Mouse (Mus musculus) fat pad, adult 2 months (tissue): ENCODE results near the gene Arhgef19.

Source experiments
- DNase-seq: peaks from one replicate; pipeline ENCODE4 v3.0.0-alpha.2; 2011; ENCODE audit warnings: low read depth, low spot score; ENCODE audit errors: extremely low read depth

Gene Arhgef19

DNA sequence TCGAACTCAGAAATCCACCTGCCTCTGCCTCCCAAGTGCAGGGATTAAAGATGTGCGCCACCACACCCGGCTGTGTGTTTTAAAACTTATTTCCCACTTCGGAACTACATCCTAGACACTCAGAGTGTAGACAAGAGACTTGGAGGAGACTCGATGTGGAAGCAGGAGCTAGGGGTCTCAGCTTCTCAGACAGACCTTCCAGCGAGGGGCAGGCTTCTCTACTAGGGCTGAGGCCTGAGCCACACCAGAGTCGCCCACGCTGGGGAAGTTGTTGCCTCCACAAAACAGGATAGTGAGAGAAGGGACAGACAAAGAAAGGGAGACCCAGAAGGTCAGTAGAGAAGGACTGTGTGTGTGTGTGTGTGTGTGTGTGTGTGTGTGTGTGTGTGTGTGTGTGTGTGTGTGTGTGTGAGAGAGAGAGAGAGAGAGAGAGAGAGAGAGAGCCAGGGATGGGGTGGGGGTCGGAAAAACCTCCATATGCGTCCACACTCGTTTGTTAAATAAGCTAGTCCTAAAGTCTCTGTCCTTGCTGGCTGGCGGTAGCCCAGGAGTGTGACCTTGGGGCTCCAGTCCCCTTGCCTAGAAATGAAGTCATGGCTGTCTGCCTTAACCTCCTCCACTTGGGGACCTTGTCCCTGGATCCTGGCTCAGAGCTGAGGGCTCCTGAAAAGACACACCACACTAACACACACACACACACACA, 44.0 kb downstream of the Arhgef19 start:
- DNase-seq, result no peak

DNA sequence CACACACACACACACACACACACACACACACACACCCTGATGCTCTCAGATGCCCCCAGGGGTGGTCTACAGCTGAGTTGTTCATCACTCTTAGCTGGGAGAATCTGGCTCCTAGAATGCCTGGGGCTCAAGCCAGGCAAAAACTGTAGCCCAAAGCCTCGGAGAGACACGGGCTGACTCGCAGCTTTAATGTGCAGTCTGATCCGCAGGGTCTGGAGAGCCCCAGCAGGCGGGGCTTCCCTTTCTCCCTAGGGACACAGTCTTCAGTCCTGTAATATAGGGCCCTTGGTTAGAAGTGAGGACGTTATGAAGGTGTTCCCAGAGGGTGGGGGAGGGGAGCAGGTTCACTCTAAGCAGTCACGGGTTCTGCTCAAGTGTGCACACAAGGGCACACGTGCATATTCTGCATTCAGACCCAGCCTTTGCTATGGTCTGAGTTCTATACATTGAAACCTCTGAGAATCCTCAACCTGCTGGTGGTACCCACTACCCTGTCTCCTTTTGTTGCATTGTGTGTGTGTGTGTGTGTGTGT, 44.6 kb downstream of the Arhgef19 start:
- DNase-seq, result no peak

DNA sequence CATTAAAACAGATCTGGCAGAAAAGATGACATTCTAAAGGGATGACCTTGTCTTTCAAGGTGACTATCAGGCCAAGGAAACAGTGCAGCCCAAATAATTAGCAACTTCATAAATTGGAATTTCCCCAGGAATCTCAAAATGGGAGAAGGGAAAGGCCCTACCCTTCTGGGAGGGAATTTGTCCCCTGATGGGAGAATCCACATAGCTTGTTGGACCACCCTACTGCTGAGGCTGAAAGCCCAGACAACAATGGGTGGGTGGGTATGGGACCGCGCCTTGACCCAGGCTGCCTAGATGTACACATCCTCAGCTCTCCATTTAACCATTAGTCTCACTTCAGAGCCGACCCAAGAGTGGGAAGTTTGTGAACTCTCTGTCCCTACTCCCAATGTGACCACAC, 45.2 kb downstream of the Arhgef19 start:
- no peak for DNase-seq

DNA sequence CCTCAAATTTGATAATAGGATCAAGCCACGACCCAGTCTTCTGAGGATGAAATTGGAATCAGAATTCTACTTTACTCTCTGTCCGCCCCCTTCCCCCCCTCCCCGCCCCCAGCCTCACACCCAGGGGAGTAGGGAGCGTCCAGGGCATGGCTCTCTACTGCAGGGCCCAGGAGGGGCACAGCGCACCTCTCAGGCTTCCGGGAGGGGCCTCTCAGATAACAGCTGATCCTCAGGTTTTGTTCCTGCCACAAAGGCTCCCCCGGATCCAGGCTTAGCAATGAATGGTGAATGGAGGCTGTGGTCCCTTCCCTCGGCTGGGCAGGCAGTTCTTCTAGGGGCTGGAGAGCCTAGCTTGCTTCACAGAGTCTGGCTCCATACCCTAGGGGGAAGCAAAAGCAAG, 45.8 kb downstream of the Arhgef19 start:
- DNase-seq, result no peak

GRCm38 (mm10) chr4:141286860-141287517, 47.7 kb downstream of the Arhgef19 start:
- DNase-seq, result no peak

DNA sequence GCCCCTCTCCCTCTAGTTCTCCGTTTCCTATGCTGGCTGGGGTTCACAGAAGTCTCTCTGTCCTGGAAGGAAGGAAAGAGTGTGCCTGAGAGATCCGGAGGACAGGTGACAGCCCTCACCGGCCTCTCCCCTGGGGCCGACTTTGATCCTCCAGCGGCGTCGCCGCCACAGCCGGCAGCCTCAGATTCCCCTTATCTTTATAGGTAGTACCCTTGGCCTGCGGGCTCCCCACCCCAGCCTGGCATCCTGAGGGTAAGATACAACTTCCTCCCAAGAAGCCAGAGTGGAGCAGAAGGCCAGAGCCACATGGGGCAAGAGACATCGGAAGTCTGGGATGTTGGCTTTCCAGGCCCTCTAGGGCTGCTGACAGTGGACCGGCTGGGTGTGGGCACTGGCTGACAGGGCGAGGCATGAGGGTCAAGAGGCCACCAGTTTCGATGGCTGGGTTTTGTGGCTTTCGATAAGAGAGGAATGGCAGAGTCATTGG, 48.3 kb downstream of the Arhgef19 start:
- DNase-seq, result no peak

- DNase-seq, result no peak
Observed at GRCm38 (mm10) chr4:141288152-141288551, 48.9 kb downstream of the Arhgef19 start.

DNA sequence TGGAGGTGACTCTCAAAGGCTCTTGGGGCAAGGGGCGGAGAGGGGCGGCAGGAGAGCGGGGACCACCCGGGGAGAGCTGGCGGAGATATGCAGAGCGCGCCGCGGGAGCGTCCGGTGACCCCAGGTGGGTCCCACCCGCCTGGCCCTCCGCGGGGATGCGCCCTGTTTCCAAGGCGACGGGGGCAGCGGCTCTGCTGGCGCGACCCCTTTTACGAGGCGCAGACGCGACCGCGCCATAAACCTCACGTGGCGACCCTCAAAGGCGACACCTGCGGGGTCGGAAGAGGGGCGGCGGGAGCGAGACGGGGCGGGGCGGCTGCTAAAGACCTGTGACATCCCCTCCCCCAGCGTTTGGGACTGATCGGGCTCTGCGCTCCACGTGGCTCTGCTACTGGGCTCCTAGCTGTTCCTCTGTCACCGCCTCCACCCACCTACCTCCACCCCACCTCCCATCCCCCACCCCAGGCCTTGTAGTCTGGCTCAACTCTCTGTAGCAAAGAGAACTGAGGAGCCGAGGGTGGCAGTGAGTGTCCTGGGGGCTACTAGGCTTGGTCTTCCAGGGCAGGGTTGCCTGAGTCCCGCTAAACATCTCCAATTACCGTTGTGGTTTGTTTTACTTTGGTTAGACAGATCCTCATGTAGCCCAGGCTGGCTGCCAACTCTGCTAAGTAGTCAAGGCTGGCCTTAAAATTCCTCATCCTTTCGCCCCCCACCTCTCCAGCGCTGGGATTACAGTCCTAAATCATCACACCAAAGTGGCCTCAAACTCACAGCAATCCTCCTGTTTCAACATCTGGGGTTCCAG, 52.5 kb downstream of the Arhgef19 start:
- no peak for DNase-seq

DNA sequence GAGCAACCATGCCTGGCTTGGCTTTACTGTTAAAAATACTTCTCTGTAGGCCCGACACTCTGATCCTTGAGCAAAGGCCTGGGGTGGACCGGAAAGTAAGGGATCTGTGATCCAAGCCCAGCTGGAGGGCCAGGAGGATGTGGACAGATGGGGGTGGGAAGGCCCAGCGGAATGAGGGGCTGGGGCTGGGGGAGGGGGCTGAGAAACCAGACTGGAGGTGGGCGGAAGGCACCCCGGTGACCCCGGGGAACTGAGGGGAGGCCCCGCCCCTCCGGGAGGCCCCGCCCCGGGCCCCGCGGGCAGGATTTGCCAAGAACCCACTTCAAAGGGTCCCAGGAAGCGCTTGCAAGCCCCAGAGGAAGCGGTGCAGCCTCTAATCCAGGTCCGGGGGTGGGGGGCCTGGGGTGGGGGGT, 56.5 kb downstream of the Arhgef19 start:
- DNase-seq, result no peak

DNA sequence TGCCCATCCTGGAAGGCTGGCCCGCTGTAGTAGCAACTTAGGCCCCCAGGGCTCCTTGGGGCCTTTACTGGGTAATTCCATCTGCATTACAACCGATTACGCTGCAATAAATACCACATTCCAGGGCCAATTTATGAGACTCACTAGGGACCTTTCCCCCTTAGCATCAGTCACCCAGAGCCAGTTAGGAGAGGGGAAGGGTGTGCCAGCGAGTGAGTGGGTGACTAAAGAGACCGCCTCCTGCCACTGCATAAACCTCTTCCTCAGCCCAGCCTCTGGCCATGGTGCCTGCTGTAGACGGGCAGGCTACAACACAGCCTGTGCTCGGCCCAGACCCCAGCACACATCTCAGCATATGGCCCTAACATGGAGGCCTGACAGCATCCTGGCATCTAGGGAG, 58.6 kb downstream of the Arhgef19 start:
- no peak for DNase-seq

DNA sequence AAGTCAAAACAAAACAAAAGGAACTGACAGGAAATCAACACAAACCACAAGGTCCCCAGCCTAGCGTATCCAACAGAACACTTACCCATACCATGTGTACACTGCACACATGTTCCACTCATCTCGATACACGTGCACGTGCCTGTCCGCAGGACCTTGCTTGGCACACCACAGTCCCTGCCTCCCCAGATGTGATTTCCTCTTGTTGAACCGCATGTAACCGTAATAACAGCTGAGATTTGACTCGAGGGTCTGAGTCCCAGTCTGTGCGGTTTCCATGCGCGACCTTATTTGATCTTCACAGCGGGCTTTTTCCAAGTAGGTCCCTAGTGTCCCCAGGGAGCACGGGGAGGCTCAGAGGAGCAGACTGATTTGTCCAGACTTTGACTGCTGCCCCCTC, 60.1 kb downstream of the Arhgef19 start:
- no peak for DNase-seq

DNA sequence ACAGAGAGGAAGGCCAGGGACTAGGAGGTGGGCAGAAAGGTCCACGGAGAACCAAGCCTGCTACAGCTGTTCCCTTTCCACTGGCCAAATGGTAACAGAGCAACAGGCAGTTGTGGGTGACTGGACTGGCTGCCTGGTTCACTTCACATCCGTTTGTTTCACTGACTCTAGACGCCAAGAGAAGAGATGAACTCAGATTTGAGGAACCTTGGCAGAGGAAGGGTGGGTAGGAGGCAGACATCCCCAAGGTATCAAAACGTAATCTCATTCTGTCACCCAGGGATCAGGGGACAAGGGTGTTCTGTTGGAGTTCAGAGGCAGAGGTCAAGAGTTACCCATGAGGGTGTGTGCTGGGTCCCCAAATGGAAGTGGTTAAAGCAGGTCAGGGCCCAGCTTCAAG, 60.9 kb downstream of the Arhgef19 start:
- no peak for DNase-seq

DNA sequence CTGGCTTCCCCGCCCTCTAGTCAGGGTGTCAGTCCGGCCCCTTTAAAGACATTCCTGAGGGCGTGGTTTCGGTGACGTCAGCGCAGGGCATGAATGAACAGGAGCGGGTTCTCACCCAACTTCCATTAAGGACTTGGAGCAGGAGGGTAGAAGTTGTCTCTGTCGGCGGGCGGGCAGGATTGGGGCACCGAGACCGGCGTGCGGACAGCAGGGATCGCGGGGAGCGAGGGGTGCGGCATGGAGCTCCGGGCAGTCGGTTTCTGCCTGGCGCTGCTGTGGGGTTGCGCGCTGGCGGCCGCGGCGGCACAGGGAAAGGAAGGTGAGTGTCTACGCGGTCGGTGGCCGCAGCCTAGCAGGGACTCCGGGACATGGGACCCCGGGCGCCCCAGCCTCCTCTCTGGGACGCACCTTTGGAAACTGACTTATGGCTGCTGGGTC, 61.8 kb downstream of the Arhgef19 start, which contains the start of gene Epha2:
Gene Epha2, plus strand, starts transcription at position 125 of the 438 bp plus-strand sequence.
- no peak for DNase-seq

- DNase-seq, result no peak
Observed at GRCm38 (mm10) chr4:141301591-141302427, 62.5 kb downstream of the Arhgef19 start.

GRCm38 (mm10) chr4:141302428-141303401, 63.4 kb downstream of the Arhgef19 start:
- no peak for DNase-seq

GRCm38 (mm10) chr4:141303402-141304222, 64.3 kb downstream of the Arhgef19 start:
- no peak for DNase-seq

DNA sequence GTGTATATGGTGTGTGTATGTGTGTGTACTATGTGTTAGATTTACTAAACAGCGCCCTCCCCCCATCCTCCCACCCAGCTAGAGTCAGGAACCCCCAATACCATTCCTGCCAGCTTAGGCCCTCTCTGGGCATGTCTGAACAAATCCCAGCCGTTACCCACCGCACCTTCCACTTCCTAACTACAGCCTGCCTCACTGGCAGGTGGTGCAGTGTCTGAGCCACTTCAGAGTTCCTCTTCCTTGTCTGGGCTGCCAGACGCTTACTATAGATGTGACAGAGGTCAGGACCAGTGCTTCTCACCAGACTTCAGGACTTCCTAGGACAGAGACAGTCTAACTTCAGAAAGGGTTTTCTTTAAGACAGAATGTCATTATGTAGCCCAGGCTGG, 64.9 kb downstream of the Arhgef19 start:
- no peak for DNase-seq

- DNase-seq, result no peak
Observed at GRCm38 (mm10) chr4:141306057-141306456, 66.8 kb downstream of the Arhgef19 start.
